Mouse (Mus musculus): ENCODE data around the gene Cfap45. TPM values are rescaled to one million over a fixed set of nuclear protein-coding genes. Genes with fewer than 3 reads are reported as not detected.

Gene Cfap45
- total RNA-seq, 2 experiments from 2014 or later, result 1.3 to 1.8 TPM

DNA sequence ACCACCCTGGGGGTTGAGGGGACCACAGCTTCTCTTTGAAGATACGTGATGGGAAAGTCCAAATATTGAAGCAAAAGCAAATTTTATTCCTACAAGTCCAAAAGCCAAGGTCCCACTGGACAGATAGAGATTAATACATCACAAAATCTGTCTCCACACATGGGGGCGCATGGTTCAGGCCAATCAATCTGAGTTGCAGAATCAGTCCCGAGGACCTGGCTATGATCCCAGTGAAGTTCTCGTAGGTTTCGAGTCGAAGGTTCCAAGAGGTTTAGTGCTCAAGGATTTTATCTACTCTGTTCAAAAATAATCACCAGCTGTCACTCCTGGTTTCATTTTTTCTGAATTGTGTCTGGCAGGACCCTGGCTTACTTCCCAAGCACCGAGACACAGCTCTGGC, 30.4 kb downstream of the Cfap45 start:
- DNase-seq (ENCODE audit: low spot score in 2 of 2), result no peak

DNA sequence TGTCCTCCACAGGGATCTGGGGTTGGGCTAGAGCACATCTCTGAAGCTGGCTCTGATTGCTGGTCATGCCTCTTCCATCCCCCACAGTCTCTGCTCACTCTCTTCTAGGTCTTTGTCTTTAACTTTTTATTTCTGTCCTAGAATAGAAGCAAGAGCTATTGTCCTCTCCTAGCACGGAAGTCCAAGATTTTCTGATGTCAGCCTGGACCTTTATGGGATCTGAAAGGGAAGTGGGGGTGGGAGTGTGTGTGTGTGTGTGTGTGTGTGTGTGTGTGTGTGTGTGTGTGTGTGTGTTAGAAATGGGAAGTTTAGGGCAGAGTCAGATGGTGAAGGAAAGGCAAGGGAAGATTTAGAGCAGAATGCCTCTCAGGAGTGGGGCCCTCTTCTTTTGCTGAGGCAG, 32.0 kb downstream of the Cfap45 start:
- DNase-seq (ENCODE audit: low spot score in 2 of 2), result no peak

DNA sequence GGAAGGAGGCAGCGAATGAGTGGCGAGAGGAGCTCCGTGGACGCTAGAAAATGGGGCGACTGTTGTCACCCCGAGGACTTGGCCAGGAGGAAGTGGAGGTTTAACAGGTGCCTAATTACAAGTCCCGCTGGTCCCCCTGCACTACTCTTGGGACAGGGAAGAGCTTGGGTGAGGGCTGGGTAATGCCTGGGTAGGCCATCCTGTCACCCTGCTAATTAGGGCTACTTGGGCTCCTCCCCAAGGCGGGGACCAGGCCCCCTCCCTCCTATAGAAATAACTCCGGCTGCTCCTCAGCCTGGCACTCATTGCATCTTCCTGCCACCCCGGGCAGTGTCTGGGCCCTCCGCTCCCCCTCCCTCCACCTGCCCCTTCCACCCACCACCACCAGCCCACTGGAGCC, 35.0 kb downstream of the Cfap45 start, which contains the start of gene Vsig8:
Gene Vsig8, plus strand, starts transcription at position 301 of the 400 bp plus-strand sequence.
- DNase-seq (ENCODE audit: low spot score in 2 of 2), result no peak

DNA sequence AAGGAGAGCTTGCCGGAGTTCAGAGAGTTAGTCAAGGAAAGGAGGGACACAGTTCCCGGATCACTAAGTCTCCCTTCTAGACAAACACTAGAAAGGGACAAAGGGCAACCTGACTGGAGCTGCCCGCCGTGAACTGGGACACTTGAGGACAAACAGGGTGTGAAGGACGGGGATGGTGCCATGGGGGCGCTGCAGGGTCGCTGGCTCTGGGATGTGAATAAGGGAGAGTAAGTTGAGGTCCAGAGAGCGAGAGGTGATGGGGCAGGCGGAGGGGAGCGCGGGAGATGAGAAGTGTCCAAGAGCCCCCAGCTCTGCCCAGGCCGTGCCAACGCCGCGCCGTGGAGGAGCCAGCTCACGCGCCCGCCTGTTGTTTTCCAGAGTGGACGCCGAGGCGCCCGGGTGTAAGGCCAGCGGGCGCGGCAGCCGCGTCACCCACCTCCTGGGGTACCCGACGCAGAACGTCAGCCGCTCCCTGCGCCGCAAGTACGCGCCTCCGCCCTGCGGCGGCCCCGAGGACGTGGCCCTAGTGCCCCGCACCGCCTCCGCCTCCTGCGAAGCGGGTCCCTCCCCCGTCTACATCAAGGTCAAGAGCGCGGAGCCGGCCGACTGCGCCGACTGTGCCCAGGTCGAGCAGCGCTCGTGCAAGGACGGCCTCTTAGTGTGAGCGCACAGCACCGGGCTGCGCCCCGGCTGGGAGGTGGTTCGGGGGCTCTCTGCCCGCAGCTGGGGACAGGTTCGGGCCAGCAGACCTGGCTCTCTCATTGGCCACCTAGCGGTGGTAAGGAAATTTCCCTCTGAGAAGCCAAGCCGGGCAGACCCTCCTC, 42.3 kb downstream of the Cfap45 start:
- peak; percentile 40 to 66 for DNase-seq (ENCODE audit: low spot score in 2 of 2)

DNA sequence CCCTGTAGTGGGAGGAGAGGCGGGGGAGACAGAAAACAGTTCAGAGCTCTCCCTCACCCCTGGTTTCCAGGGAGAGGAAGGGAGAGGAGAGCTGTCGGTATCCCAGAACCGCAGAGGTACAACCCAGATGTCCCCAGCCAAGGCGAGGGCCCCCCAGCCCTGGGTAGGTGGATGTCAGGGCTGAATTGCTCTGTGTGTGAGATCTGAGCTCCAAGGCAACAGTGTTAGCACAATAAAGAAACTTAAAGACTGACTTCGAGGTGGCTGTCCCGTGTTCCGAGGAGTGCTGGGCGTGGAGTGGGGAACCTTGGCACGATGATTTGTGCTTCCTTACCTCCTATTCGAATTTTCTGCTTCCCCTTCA, 42.8 kb downstream of the Cfap45 start:
- no peak for DNase-seq (ENCODE audit: low spot score in 2 of 2)

DNA sequence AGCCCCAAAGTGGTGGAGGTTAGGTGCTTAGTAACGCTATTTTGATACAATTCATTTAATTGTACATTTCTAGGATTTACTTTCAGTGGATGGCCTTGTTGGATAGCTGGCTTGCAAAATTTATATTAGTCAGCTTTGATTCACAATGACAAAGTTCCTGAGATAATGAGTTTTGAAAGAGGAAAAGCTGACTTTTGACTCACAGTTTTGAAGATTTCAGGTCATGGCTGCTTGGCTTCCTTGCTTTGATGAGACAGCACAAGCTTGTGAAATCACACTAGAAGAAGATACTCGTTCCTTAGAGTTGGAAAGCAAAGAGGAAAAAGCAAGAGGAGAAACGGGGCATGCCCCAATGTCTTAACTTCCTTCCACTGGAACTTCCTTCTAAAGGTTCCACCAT, 45.5 kb downstream of the Cfap45 start:
- DNase-seq (ENCODE audit: low spot score in 2 of 2), result no peak

DNA sequence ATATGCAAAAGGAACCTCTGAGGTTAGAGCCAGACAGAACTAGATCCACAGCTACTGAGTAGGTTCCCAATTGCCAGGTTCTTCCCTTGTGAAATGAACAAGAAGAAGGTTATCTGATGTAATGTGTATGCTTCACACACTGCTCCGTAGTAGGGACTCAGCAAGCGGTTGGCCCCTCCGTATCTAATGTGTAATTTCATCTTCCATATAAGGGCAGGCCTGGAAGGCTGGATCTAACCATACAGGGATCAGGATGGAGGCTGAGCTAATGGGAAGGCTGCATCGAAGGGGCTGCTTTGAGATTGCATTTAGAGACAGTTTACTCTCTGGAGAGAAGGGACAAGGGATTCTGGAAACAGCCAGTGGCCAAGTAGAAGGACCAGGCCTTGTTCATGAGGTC, 47.2 kb downstream of the Cfap45 start:
- DNase-seq (ENCODE audit: low spot score in 2 of 2), result no peak

DNA sequence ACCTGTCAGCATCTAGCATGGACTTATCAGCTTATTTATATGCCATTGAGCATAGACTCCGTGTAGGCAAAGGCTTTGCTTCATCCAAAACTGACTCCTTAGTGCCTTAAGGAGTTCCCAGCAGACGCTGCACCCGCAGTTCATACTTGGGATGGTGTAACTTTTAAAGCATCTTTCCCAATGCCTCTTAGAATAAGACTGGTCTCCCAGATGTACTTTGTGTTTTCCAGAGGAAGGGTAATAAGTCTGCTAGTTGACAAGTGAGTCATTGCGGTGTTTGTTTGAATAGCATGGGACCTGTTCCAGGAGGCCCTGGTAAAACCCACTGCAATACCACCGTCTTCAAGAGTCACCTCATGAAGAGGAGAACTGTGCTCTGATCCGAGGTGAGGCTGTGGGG, 59.5 kb downstream of the Cfap45 start:
- no peak for DNase-seq (ENCODE audit: low spot score in 2 of 2)

DNA sequence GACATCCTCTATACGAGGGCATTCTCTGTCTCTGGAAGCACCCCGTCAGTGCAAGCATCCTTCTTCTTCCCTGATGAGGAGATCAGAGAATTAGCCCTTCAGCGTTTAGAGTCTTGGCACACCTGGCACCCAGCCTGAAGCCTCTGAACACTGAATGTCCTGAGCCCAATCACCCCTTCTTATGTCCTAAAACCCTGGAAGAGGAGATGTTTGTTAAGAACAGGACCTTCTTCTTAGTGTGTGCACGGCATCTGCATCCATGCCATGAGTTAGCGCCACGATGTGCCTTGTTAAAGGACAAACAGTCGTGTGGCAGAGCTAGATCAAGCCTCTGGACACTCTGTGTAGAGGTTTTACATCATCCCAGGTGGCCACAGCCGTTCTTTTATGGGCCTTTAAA, 61.8 kb downstream of the Cfap45 start:
- no peak for DNase-seq (ENCODE audit: low spot score in 2 of 2)

DNA sequence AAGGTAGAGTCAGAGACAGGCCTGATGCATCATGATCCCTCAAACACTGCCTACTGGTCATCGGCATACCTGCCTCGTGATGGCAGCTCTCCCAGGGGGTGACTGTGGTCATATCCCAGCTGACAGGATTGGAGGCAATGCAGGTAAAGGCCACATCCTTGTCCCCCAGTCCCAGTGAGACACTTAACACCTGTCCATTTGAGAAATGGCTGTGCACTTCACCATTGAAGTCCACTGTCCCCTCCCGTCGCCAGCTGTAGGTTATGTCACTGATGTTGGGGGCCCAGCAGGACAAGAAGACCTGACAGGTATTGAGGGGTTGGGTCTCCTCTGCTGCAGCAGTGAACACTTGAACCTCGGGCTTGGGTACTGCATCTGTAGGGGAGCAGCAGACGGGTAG, 63.7 kb downstream of the Cfap45 start:
- DNase-seq (ENCODE audit: low spot score in 2 of 2), result no peak

DNA sequence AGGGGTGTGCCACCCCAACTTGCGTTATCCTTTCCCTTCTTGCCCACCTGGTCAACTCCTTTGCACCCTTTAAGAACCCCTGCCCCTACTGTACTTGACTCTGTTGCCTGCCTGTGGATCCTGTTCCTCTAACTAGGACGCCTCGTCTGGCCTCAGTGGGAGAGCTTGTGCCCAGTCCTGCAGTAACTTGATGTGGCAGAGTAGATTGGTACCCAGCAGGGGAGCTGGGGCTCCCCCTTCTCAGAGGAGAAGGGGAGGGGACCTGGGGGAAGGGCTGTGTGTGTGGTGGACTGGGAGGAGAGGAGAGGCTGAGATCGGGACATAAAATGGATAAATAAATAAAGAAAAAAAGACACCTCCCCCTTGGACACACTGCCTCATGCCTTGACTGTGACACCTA, 64.4 kb downstream of the Cfap45 start:
- no peak for DNase-seq (ENCODE audit: low spot score in 2 of 2)

DNA sequence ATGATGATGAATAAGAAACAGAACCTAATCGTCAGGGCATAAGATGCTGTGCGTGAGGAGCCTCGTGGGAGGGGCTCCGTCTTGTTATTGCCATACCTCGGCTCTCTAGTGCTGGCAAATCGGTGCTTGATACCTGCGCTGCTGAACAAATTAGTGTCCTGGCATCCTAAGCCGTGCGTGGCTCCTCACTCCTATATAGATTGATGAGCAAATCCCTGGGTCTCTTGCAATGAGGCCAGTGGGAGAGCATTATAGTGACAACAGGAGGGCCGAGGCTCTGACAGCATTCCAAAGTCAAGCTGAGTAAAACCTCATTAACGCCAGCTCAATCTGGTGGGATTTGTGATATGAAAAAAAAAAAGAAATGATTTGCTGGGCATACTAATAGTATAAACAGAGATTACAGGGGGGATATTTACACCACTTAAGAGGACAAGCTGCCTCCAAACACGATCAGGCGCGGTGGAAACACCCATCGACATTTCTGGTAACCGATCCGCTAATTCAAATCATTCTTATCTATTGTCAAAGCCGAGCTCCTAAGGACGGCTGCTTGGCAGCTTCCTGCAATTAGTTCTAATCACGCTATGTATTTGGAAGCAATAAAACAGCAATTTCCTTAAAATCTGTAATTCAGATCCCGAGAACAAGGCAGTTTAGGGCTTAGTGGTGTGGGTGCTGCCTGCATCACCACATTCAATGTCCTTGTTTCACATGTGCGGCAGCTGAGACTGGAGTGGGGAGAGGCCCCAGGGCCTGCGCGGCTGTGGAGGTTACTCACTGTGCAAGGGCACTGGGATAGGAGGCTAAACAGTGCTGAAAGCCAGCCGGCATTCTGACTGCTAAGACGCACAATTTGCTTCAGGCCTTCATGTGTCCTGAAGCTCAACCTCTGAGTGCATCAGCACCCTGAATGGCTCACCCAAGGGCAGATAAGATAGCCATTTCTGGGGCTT, 65.3 kb downstream of the Cfap45 start:
- no peak for DNase-seq (ENCODE audit: low spot score in 2 of 2)

DNA sequence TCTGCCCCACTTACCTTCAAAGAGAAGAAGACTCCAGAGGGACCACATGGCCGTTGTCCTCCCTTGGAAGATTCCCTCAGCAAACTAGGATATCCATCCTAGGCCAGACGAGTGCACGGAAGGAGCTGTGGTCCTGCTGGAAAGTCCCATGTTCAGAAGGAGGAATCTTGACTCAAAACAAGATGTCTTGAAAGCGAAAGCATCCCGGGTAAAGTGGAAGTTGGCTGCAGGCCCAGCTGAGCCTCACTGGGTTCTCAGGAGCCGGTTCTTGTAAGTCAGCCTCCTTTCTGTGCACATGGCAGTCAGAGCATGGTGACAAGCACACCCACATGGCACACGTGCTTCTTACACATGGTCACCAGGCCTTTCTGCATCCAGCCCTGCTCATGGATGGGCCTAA, 69.8 kb downstream of the Cfap45 start, which contains the start of gene Slamf8:
Gene Slamf8, minus strand, starts transcription at position 184 of the 400 bp plus-strand sequence.
- DNase-seq (ENCODE audit: low spot score in 2 of 2), result no peak

DNA sequence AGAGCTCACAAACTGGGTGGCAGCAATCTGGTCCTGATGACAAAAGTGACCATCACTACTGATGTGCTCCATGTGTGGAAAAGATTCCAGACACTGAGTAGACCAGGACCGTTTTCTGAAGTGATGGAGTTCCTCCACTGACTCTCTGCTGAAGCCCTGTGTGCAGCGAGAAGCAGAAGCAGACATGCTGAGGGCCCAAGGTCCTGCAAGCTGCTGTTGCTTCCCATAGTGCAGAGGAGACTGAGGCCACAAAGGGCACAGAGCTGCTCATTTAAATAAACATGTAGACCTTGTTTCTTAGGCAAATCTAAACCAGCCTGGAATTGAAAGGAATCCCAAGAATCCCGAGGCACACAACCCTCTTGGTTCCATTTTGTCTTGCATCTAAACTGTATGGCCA, 72.7 kb downstream of the Cfap45 start:
- DNase-seq (ENCODE audit: low spot score in 2 of 2), result peak in 1 of 2 experiments; percentile 5

DNA sequence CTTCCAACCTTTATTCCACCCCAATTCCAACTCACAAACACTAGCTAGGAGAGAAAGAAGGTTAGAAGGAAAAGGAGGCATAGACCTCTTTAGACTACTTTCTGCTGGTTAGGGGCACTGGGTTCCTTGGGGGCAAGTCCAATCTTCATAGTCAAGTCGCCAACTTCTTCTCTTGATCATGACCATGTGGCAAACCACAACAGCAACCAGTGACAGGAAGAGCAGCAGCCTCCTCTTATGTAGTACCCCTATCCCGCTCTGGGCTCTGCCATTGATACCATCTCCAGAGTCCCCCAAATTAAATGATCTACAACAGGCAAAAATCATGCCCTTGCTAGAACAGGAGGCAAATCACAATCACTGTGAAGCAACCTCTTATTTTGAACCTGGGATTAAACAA, 73.4 kb downstream of the Cfap45 start:
- no peak for DNase-seq (ENCODE audit: low spot score in 2 of 2)

DNA sequence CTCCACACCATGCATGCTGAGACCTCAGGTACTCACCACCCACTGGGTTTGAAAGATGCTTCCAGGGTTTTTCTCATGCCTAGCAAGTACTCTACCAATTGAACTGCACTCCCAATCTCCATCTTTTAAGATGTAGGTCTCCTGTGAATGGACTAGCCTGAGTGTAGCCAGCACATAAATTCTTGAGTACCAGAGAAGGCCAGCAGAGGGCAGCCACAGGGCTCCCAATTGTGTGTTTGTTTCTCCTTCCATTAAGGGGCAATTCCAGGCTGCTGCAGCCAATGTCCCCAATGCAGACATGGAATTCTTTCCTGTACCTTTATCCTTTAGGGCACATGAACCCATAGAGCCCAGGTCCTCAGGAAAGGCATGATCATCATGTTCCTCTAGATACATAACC, 73.9 kb downstream of the Cfap45 start:
- DNase-seq (ENCODE audit: low spot score in 2 of 2), result peak; percentile 15 to 25

Other genes with a start within 250 kb of the Cfap45 start
- gene Atp1a2, start 222.7 kb upstream of the Cfap45 start, total RNA-seq (2021), result 100 to 1,000 TPM; 454 to 465 TPM
- gene Kcnj9, start 191.5 kb upstream of the Cfap45 start, total RNA-seq (2021), result not detected
- gene Kcnj10, start 179.6 kb upstream of the Cfap45 start, total RNA-seq (2021), result 1 to 10 TPM; 2.2 to 2.3 TPM
- gene Pigm, start 144.3 kb upstream of the Cfap45 start, total RNA-seq (2021), result 1 to 10 TPM; 7.7 to 9.7 TPM
- gene Slamf9, start 45.4 kb upstream of the Cfap45 start, total RNA-seq (2021), result under 1 TPM; 0.47 to 0.56 TPM
- 1 to 10 TPM; 1.7 to 2.3 TPM for gene Igsf9, start 39.0 kb upstream of the Cfap45 start, total RNA-seq (2021)
- 100 to 1,000 TPM; 146 to 158 TPM for gene Tagln2, start 20.8 kb upstream of the Cfap45 start, total RNA-seq (2021)
- not detected for gene Vsig8, start 35.1 kb downstream of the Cfap45 start, total RNA-seq (2021)
- gene Slamf8, start 69.8 kb downstream of the Cfap45 start, total RNA-seq (2021), result under 1 TPM in 1 of 2 experiments, not detected in 1; 0.17 TPM
- not detected for gene Fcrl6, start 81.8 kb downstream of the Cfap45 start, total RNA-seq (2021)
- gene Dusp23, start 112.2 kb downstream of the Cfap45 start, total RNA-seq (2021), result 10 to 100 TPM; 20.3 to 23.0 TPM
- under 1 TPM; 0.21 to 0.29 TPM for gene Crp, start 177.3 kb downstream of the Cfap45 start, total RNA-seq (2021)